Mouse (Mus musculus): ENCODE measurements around the gene Mettl1. TPM values are rescaled to one million over a fixed set of nuclear protein-coding genes. Genes with fewer than 3 reads are reported as not detected.

Gene Mettl1
- polyA plus RNA-seq, 1 experiment from 2014 or later = 37.1 TPM

DNA sequence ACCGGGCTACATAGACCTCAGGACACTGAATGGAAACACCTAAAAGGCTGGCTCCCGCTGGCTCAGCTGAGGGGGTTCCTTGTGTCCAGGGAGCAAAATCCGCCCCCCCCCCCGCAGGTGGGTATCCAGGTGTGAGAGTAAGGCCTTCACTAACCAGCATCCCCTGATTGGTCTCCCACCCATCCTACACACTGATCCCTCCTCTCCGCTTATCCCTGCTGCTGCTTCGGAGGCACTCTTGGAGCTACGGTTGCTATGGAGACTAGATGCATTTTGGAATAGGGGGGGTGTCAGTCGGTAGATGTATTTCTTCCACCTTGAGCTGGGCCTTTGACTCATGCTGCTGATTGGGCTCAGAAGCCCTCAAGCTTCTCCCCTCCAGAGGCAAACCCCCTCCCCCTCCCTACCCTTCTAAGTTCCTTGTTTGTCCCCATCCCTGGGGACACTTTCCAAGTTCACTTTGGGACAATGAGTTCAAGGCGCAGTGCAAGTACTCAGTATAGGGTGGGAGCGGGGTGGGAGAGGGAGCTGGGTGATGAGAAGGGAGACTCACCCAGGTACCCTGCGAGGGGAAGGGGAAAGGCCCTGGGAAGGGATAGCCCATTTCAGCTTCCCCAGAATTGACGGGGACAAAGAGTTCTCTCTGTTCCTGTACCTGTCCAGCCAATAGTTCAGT, 36.9 kb downstream of the Mettl1 start:
- no peaks in the 10 kb centered on the region for H3K36me3 ChIP-seq
- no peaks in the 10 kb centered on the region for H3K9me3 ChIP-seq (replicated peaks)
- H3K4me2 ChIP-seq = peak overlapping the region; percentile 82
- H3K4me3 ChIP-seq = no peak overlapping the region; the same call in 1 of the 2 replicates
- peaks cover 84% of the 10 kb centered on the region for H3K27me3 ChIP-seq (replicated peaks)
- no peak overlapping the region for H3K27ac ChIP-seq (ENCODE audit: poor library complexity, severe bottlenecking)
- H3K9ac ChIP-seq = no peak overlapping the region
- H3K4me1 ChIP-seq (replicated peaks) = peaks cover 31% of the 10 kb centered on the region
- WGBS = 4% methylated on average over 12 of the region's 12 CpGs
- no peak for ATAC-seq (ENCODE audit: insufficient number of reproducible peaks, low FRiP score)

GRCm38 (mm10) chr10:127078677-127079575, 37.7 kb downstream of the Mettl1 start:
- peak overlapping the region; percentile 52; the same call in 1 of the 2 replicates for H3K9ac ChIP-seq
- peak overlapping the region; percentile 49 for H3K4me3 ChIP-seq
- ATAC-seq (ENCODE audit: insufficient number of reproducible peaks, low FRiP score) = no peak
- under 1% methylated on average over 28 of the region's 49 CpGs for WGBS
- peaks cover 92% of the 10 kb centered on the region for H3K27me3 ChIP-seq (replicated peaks)
- H3K4me2 ChIP-seq = peak overlapping the region; percentile 82
- H3K27ac ChIP-seq (ENCODE audit: poor library complexity, severe bottlenecking) = no peak overlapping the region
- H3K9me3 ChIP-seq (replicated peaks) = no peaks in the 10 kb centered on the region
- H3K36me3 ChIP-seq = no peaks in the 10 kb centered on the region
- peaks cover 31% of the 10 kb centered on the region for H3K4me1 ChIP-seq (replicated peaks)

- Histone ChIP-seq H3K9ac (peak overlapping the region; percentile 52; the same call in 1 of the 2 replicates), H3K27me3 (replicated peaks) (peaks cover 99% of the 10 kb centered on the region), H3K36me3 (no peaks in the 10 kb centered on the region), H3K27ac (ENCODE audit: poor library complexity, severe bottlenecking) (no peak overlapping the region), H3K4me2 (peak overlapping the region; percentile 82), H3K9me3 (replicated peaks) (no peaks in the 10 kb centered on the region), H3K4me1 (replicated peaks) (peaks cover 31% of the 10 kb centered on the region), H3K4me3 (peak overlapping the region; percentile 49)
- WGBS = 2% methylated on average over 68 of the region's 70 CpGs
- ATAC-seq (ENCODE audit: insufficient number of reproducible peaks, low FRiP score) = no peak
These were observed 38.6 kb downstream of the Mettl1 start for GRCm38 (mm10) chr10:127079665-127080391.

- peak overlapping the region; percentile 37; the same call in 1 of the 2 replicates for H3K9ac ChIP-seq
- H3K27ac ChIP-seq (ENCODE audit: poor library complexity, severe bottlenecking) = no peak overlapping the region
- 2% methylated on average over 48 of the region's 48 CpGs for WGBS
These were observed 39.9 kb downstream of the Mettl1 start for GRCm38 (mm10) chr10:127080901-127081780.

DNA sequence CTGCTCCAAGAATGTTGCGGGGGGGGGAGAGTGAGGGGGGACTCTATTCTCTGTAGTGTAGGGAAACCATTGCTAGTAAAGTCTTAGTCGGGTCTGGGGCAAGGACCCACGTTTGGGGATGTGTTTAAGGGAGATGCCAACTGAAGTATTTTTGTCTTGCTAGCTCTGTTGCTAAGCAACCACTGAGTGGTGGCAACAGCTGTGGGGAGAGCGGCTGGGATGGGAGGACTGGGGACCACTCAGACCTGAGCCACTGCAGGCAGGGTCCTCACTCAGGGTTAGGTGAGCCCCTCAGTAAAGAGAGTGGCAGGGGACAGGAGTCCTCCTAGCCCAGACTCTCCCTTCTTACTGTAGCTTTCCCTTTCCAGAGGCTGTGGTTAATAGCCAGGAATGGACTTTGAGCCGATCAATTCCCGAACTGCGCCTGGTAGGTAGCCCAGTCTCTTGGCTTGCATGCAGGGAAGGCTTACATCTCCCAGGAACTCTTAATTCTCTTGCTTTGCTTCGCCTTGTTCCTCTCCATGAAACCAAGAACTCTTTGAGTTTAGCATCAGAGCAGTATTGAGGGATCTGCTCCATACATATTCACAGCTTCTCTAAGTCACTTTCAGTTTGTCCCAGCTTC, 40.9 kb downstream of the Mettl1 start:
- no peak for ATAC-seq (ENCODE audit: insufficient number of reproducible peaks, low FRiP score)
- WGBS = 28% methylated on average over 8 of the region's 8 CpGs
- Histone ChIP-seq H3K4me2 (no peak overlapping the region), H3K36me3 (no peaks in the 10 kb centered on the region), H3K27ac (ENCODE audit: poor library complexity, severe bottlenecking) (no peak overlapping the region), H3K4me1 (replicated peaks) (peaks cover 31% of the 10 kb centered on the region), H3K4me3 (no peak overlapping the region), H3K27me3 (replicated peaks) (peaks cover 93% of the 10 kb centered on the region), H3K9me3 (replicated peaks) (no peaks in the 10 kb centered on the region), H3K9ac (no peak overlapping the region)

More at GRCm38 (mm10) chr10:127080901-127081780, 39.9 kb downstream of the Mettl1 start:
- Histone ChIP-seq H3K27me3 (replicated peaks) (peaks cover 95% of the 10 kb centered on the region), H3K4me3 (peak overlapping the region; percentile 28), H3K36me3 (no peaks in the 10 kb centered on the region), H3K9me3 (replicated peaks) (no peaks in the 10 kb centered on the region), H3K4me1 (replicated peaks) (peaks cover 31% of the 10 kb centered on the region), H3K4me2 (peak overlapping the region; percentile 60)
- ATAC-seq (ENCODE audit: insufficient number of reproducible peaks, low FRiP score) = no peak

GRCm38 (mm10) chr10:127083292-127083914, 42.2 kb downstream of the Mettl1 start:
- 27% methylated on average over 8 of the region's 8 CpGs for WGBS

DNA sequence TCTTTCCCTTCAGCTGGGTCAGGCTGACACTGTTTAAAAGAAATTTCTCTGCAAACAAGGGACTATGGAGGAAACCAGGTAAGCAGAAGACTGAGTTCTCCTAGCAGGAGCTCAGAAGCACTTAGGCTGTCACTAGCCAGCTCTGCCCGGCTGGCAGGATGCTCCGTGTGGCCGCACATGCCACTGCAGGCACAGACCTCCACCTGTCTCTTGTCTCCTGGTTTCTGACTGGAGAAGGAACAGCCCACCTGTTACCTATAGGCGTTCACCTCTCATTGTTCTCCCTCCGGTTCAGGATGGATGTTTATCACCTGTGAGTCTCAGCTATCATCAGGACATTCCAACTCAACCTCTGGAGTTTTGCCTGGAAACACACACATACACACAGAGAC, 42.7 kb downstream of the Mettl1 start:
- Histone ChIP-seq H3K27me3 (replicated peaks) (peaks cover 93% of the 10 kb centered on the region), H3K9ac (no peak overlapping the region), H3K4me1 (replicated peaks) (peaks cover 24% of the 10 kb centered on the region), H3K4me3 (no peak overlapping the region), H3K9me3 (replicated peaks) (no peaks in the 10 kb centered on the region), H3K36me3 (no peaks in the 10 kb centered on the region), H3K27ac (ENCODE audit: poor library complexity, severe bottlenecking) (no peak overlapping the region), H3K4me2 (no peak overlapping the region)
- 43% methylated on average over 5 of the region's 5 CpGs for WGBS
- no peak for ATAC-seq (ENCODE audit: insufficient number of reproducible peaks, low FRiP score)

More at GRCm38 (mm10) chr10:127083292-127083914, 42.2 kb downstream of the Mettl1 start:
- H3K4me3 ChIP-seq = no peak overlapping the region
- no peak overlapping the region for H3K4me2 ChIP-seq
- H3K9me3 ChIP-seq (replicated peaks) = no peaks in the 10 kb centered on the region
- H3K27ac ChIP-seq (ENCODE audit: poor library complexity, severe bottlenecking) = no peak overlapping the region
- H3K9ac ChIP-seq = no peak overlapping the region
- peaks cover 29% of the 10 kb centered on the region for H3K4me1 ChIP-seq (replicated peaks)
- peaks cover 94% of the 10 kb centered on the region for H3K27me3 ChIP-seq (replicated peaks)
- ATAC-seq (ENCODE audit: insufficient number of reproducible peaks, low FRiP score) = no peak
- H3K36me3 ChIP-seq = no peaks in the 10 kb centered on the region

- Histone ChIP-seq H3K27me3 (replicated peaks) (peaks cover 93% of the 10 kb centered on the region), H3K4me2 (no peak overlapping the region), H3K36me3 (no peaks in the 10 kb centered on the region), H3K4me3 (no peak overlapping the region), H3K27ac (ENCODE audit: poor library complexity, severe bottlenecking) (no peak overlapping the region), H3K9me3 (replicated peaks) (no peaks in the 10 kb centered on the region), H3K4me1 (replicated peaks) (peaks cover 13% of the 10 kb centered on the region), H3K9ac (no peak overlapping the region)
- 74% methylated on average over 9 of the region's 9 CpGs for WGBS
- no peak for ATAC-seq (ENCODE audit: insufficient number of reproducible peaks, low FRiP score)
These were observed 43.8 kb downstream of the Mettl1 start for GRCm38 (mm10) chr10:127085052-127085451.

DNA sequence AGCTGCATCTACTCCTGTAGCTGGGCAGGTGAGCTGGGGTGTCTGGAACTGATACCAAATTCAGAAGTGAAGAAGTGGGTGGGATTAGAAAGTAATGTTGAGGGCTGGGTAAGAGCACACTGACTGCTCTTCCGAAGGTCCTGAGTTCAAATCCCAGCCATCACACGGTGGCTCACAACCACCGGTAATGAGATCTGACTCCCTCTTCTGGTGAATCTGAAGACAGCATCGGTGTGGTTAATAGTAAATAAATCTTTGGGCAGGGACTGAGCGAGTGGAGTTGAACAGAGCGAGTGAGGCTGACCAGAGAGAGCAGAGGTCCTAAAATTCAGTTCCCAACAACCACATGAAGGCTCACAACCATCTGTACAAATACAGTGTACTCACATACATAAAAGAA, 44.4 kb downstream of the Mettl1 start:
- Histone ChIP-seq H3K4me3 (no peak overlapping the region), H3K27ac (ENCODE audit: poor library complexity, severe bottlenecking) (no peak overlapping the region), H3K4me1 (replicated peaks) (peaks cover 12% of the 10 kb centered on the region), H3K9ac (no peak overlapping the region), H3K27me3 (replicated peaks) (peaks cover 93% of the 10 kb centered on the region), H3K36me3 (no peaks in the 10 kb centered on the region), H3K9me3 (replicated peaks) (no peaks in the 10 kb centered on the region), H3K4me2 (no peak overlapping the region)
- WGBS = 61% methylated on average over 6 of the region's 6 CpGs
- no peak for ATAC-seq (ENCODE audit: insufficient number of reproducible peaks, low FRiP score)
